Mouse (Mus musculus) forebrain, embryonic 12.5 days (tissue): ENCODE measurements around the gene Abcc4. TPM values are rescaled to one million over a fixed set of nuclear protein-coding genes. Genes with fewer than 3 reads are reported as not detected.
"Not testable (repeated sequence)": the region's sequence is repeated elsewhere in the genome, so short reads cannot be mapped to it uniquely, and the experiment has no call there.

Experiments used
- ATAC-seq: fragments of 200-750 bp; cut with Nextera tagmentation; 2 replicates; pipeline ENCODE4 v1.8.0; 2017; ENCODE audit warnings: moderate TSS enrichment; ENCODE audit not compliant: low FRiP score
- H3K27ac ChIP-seq: fragments of 300-500 bp; sonication (generic); 2 replicates; pipeline ENCODE4 v1.5.1; 2016; ENCODE audit warnings: mild to moderate bottlenecking
- H3K27me3 ChIP-seq: fragments of 300-500 bp; sonication (generic); 2 replicates; pipeline ENCODE4 v1.6.1; 2016; ENCODE audit warnings: mild to moderate bottlenecking
- H3K36me3 ChIP-seq: fragments of 300-500 bp; sonication (generic); replicated peaks from 2 replicates; pipeline ENCODE4 v1.6.1; 2016; ENCODE audit warnings: mild to moderate bottlenecking
- H3K4me1 ChIP-seq: fragments of 300-500 bp; sonication (generic); 2 replicates; pipeline ENCODE4 v1.6.1; 2016
- H3K4me2 ChIP-seq: fragments of 300-500 bp; sonication (generic); 2 replicates; pipeline ENCODE4 v1.6.1; 2016; ENCODE audit warnings: mild to moderate bottlenecking, moderate library complexity
- H3K4me3 ChIP-seq: fragments of 300-500 bp; sonication (generic); replicated peaks from 2 replicates; pipeline ENCODE4 v1.5.1; 2016; ENCODE audit warnings: mild to moderate bottlenecking
- H3K9ac ChIP-seq: fragments of 300-500 bp; sonication (generic); 2 replicates; pipeline ENCODE4 v1.6.1; 2016; ENCODE audit warnings: mild to moderate bottlenecking
- H3K9me3 ChIP-seq: fragments of 300-500 bp; sonication (generic); 2 replicates; pipeline ENCODE4 v1.6.1; 2016
- WGBS: fragments of 180-500 bp; shearing (Covaris S2); methylation state at CpG from one replicate; pipeline ENCODE4 v1.1.7; 2016; 5-methylcytosine and 5-hydroxymethylcytosine counted together
- polyA plus RNA-seq: library from polyadenylated mRNA; unstranded; fragments of >200 nt; fragmentation: Nextera tagmentation; extraction: Ambion mirVana; gene quantifications from 2 replicates; pipeline ENCODE4 v1.2.1, GENCODE M21; 2016

The Abcc4 gene
- polyA plus RNA-seq, 1 experiment from 2014 or later, result 2.1 TPM

- WGBS, result 85% methylated on average over 7 of the region's 7 CpGs
- no peak for ATAC-seq
- no peak overlapping the region for H3K4me3 ChIP-seq
Observed at GRCm38 (mm10) chr14:118649199-118649894, 56.7 kb downstream of the Abcc4 start.

GRCm38 (mm10) chr14:118642940-118643591, 63.0 kb downstream of the Abcc4 start:
- not testable (repeated sequence) for ATAC-seq, H3K9me3 ChIP-seq, H3K4me1 ChIP-seq, H3K36me3 ChIP-seq, H3K27ac ChIP-seq, H3K9ac ChIP-seq, H3K27me3 ChIP-seq, H3K4me3 ChIP-seq, H3K4me2 ChIP-seq
- WGBS, result 91% methylated on average over 13 of the region's 13 CpGs

More at GRCm38 (mm10) chr14:118649199-118649894, 56.7 kb downstream of the Abcc4 start:
- H3K9me3 ChIP-seq, result no peaks in the 10 kb centered on the region
- no peak overlapping the region for H3K9ac ChIP-seq
- H3K4me2 ChIP-seq, result no peak overlapping the region
- no peak overlapping the region for H3K27ac ChIP-seq
- no peaks in the 10 kb centered on the region for H3K4me1 ChIP-seq
- H3K27me3 ChIP-seq, result no peaks in the 10 kb centered on the region
- no peaks in the 10 kb centered on the region for H3K36me3 ChIP-seq

- peaks cover 4% of the 10 kb centered on the region; the same call in 1 of the 2 replicates for H3K4me1 ChIP-seq
- no peak overlapping the region for H3K9ac ChIP-seq
- no peaks in the 10 kb centered on the region for H3K9me3 ChIP-seq
- 0 out of 2 replicates have a peak, but pooled peaks cover 4% of the 10 kb centered on the region for H3K27me3 ChIP-seq
- H3K4me2 ChIP-seq, result no peak overlapping the region
- 93% methylated on average over 8 of the region's 8 CpGs for WGBS
- no peak for ATAC-seq
- H3K4me3 ChIP-seq, result no peak overlapping the region
- no peak overlapping the region for H3K27ac ChIP-seq
- no peaks in the 10 kb centered on the region for H3K36me3 ChIP-seq
Observed at GRCm38 (mm10) chr14:118642140-118642539, 63.9 kb downstream of the Abcc4 start.

GRCm38 (mm10) chr14:118638447-118639275, 67.4 kb downstream of the Abcc4 start:
- WGBS, result 85% methylated on average over 25 of the region's 25 CpGs
- no peak for ATAC-seq
- peaks cover 8% of the 10 kb centered on the region; the same call in 1 of the 2 replicates for H3K4me1 ChIP-seq
- H3K36me3 ChIP-seq, result no peaks in the 10 kb centered on the region
- no peak overlapping the region for H3K27ac ChIP-seq
- no peak overlapping the region for H3K9ac ChIP-seq
- 0 out of 2 replicates have a peak, but pooled peaks cover 4% of the 10 kb centered on the region for H3K27me3 ChIP-seq
- no peak overlapping the region for H3K4me2 ChIP-seq
- no peak overlapping the region for H3K4me3 ChIP-seq
- no peaks in the 10 kb centered on the region for H3K9me3 ChIP-seq

- no peaks in the 10 kb centered on the region for H3K9me3 ChIP-seq
- no peaks in the 10 kb centered on the region for H3K27me3 ChIP-seq
- no peak for ATAC-seq
- peaks cover 5% of the 10 kb centered on the region; the same call in 1 of the 2 replicates for H3K4me1 ChIP-seq
- no peak overlapping the region for H3K9ac ChIP-seq
- WGBS, result 82% methylated on average over 15 of the region's 15 CpGs
- H3K36me3 ChIP-seq, result no peaks in the 10 kb centered on the region
- no peak overlapping the region for H3K4me3 ChIP-seq
- H3K27ac ChIP-seq, result no peak overlapping the region
- H3K4me2 ChIP-seq, result no peak overlapping the region
Observed at GRCm38 (mm10) chr14:118635493-118636183, 70.4 kb downstream of the Abcc4 start.

GRCm38 (mm10) chr14:118629649-118630048, 76.4 kb downstream of the Abcc4 start:
- H3K27ac ChIP-seq, result no peak overlapping the region
- H3K9me3 ChIP-seq, result no peaks in the 10 kb centered on the region
- no peaks in the 10 kb centered on the region for H3K36me3 ChIP-seq
- no peaks in the 10 kb centered on the region for H3K4me1 ChIP-seq
- H3K27me3 ChIP-seq, result no peaks in the 10 kb centered on the region
- no peak for ATAC-seq
- 91% methylated on average over 8 of the region's 8 CpGs for WGBS
- H3K4me3 ChIP-seq, result no peak overlapping the region
- no peak overlapping the region for H3K9ac ChIP-seq
- no peak overlapping the region for H3K4me2 ChIP-seq

GRCm38 (mm10) chr14:118621449-118621789, 84.6 kb downstream of the Abcc4 start:
- H3K9me3 ChIP-seq, result no peaks in the 10 kb centered on the region
- H3K27ac ChIP-seq, result no peak overlapping the region
- no peaks in the 10 kb centered on the region for H3K27me3 ChIP-seq
- ATAC-seq, result no peak
- H3K9ac ChIP-seq, result no peak overlapping the region
- H3K4me1 ChIP-seq, result no peaks in the 10 kb centered on the region
- no peak overlapping the region for H3K4me2 ChIP-seq
- H3K4me3 ChIP-seq, result no peak overlapping the region
- 53% methylated on average over 3 of the region's 3 CpGs for WGBS
- H3K36me3 ChIP-seq, result no peaks in the 10 kb centered on the region

- no peak overlapping the region for H3K9ac ChIP-seq
- ATAC-seq, result no peak
- no peak overlapping the region for H3K4me3 ChIP-seq
- no peaks in the 10 kb centered on the region for H3K36me3 ChIP-seq
- 80% methylated on average over 6 of the region's 6 CpGs for WGBS
- no peaks in the 10 kb centered on the region for H3K9me3 ChIP-seq
- H3K27ac ChIP-seq, result no peak overlapping the region
- no peaks in the 10 kb centered on the region for H3K4me1 ChIP-seq
- H3K27me3 ChIP-seq, result no peaks in the 10 kb centered on the region
- no peak overlapping the region for H3K4me2 ChIP-seq
Observed at GRCm38 (mm10) chr14:118620773-118621448, 85.1 kb downstream of the Abcc4 start.

GRCm38 (mm10) chr14:118616698-118617311, 89.2 kb downstream of the Abcc4 start:
- no peaks in the 10 kb centered on the region for H3K36me3 ChIP-seq
- no peaks in the 10 kb centered on the region for H3K9me3 ChIP-seq
- H3K27me3 ChIP-seq, result no peaks in the 10 kb centered on the region
- H3K9ac ChIP-seq, result no peak overlapping the region
- peak; percentile 65; the same call in 1 of the 2 replicates for ATAC-seq
- WGBS, result 73% methylated on average over 12 of the region's 12 CpGs
- H3K4me1 ChIP-seq, result no peaks in the 10 kb centered on the region
- H3K4me2 ChIP-seq, result no peak overlapping the region
- H3K27ac ChIP-seq, result no peak overlapping the region
- H3K4me3 ChIP-seq, result no peak overlapping the region

GRCm38 (mm10) chr14:118613734-118614133, 92.3 kb downstream of the Abcc4 start:
- WGBS, result 75% methylated on average over 9 of the region's 9 CpGs
- Histone ChIP-seq H3K27ac (no peak overlapping the region), H3K4me3 (no peak overlapping the region), H3K36me3 (no peaks in the 10 kb centered on the region), H3K4me2 (no peak overlapping the region), H3K4me1 (peaks cover 6% of the 10 kb centered on the region; the same call in 1 of the 2 replicates), H3K27me3 (no peaks in the 10 kb centered on the region), H3K9ac (no peak overlapping the region), H3K9me3 (no peaks in the 10 kb centered on the region)
- ATAC-seq, result no peak

GRCm38 (mm10) chr14:118611714-118612113, 94.3 kb downstream of the Abcc4 start:
- no peak overlapping the region for H3K9ac ChIP-seq
- no peaks in the 10 kb centered on the region for H3K9me3 ChIP-seq
- peaks cover 6% of the 10 kb centered on the region; the same call in 1 of the 2 replicates for H3K4me1 ChIP-seq
- peaks cover under 1% of the 10 kb centered on the region; the same call in 1 of the 2 replicates for H3K27me3 ChIP-seq
- no peak overlapping the region for H3K4me2 ChIP-seq
- H3K27ac ChIP-seq, result no peak overlapping the region
- 87% methylated on average over 17 of the region's 17 CpGs for WGBS
- no peak for ATAC-seq
- H3K4me3 ChIP-seq, result no peak overlapping the region
- H3K36me3 ChIP-seq, result no peaks in the 10 kb centered on the region
